Mouse (Mus musculus) thymus, postnatal 4 days (tissue): ENCODE data around the gene Ran.
"Not testable (repeated sequence)": the region's sequence is repeated elsewhere in the genome, so short reads cannot be mapped to it uniquely, and the experiment has no call there.

Experiments
- DNase-seq: peaks from one replicate; pipeline ENCODE4 v3.0.0; 2021

Gene Ran

DNA sequence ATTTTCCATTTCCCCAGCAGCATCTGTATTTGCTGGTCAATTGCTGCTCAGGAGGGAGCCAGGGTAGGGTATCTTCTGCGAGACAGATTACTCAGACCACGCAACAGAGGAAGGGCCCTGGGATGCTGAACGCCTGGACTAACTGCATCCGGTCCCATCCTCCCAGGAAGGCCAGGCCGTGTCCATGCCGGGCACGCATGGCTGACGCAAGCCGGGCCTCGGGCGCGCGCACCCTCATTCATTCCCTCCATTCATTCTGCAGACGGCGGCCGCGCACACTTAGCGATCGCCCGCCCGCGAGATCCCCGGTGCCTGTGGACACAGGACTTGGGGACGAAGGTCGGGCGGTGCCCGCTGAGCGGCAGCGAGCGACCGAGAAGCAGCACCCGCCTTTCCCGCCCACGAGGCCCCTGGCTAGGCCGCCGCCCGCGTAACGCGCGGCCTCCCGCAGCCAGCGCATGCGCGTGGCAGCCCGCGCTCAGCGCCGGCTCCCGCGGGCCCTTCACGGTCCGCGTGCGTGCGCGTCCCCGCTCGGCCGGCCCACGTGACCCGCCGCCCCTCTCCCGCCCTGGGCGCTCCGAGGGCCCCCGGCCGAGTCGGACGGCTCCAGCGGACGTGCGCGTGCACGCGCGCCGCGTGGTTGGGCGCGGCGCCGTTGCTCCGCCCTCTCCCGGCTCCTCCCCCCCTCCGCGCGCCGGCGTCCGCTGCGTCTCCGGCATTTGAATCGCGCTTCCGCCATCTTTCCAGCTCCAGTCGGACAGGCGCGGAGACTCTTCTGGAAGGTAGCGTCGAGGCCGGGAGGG is at the start of gene Ran:
Gene Ran, plus strand, starts transcription at position 573 of the 803 bp plus-strand sequence.
- peak; percentile 97 for DNase-seq

DNA sequence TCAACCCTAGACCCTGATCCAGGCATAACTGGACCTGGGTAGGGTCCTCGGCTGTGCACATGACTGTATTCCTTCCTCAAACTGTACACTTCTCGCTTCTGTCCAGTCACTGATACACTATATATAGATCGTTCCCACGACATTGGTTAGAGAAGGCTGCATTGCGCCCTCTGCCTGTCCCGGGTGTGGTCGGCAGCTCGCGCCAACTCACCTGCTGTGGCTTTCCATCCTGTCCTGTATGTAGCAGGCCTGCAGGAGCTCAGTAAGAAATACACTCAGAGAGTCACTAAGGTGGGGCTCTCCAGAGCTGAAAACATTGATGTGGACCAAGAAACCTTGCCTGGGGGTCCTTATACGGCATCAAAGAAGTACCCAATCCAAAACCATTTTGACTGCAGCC is 49.0 kb upstream of the Ran start:
- DNase-seq: no peak

DNA sequence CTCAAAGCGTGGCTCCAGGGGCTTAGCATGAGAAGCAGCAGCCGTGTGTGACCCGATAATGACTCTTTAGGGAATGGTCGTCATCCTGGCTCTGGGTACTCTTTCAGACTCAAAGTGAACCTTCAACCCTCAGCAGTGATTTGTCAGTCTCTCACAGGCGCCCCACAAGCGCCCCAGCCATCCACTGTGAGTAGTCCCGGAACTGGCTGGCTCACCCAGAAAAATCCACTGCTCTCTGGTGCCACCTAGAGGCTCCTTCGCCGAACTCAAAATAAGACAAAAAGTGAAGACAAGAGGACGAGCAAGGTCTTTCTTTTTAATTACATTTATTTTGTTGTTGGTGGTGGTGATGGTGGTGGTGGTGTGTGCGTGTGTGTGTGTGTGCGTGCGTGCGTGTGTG is 48.6 kb upstream of the Ran start:
- DNase-seq: peak; percentile 79

DNA sequence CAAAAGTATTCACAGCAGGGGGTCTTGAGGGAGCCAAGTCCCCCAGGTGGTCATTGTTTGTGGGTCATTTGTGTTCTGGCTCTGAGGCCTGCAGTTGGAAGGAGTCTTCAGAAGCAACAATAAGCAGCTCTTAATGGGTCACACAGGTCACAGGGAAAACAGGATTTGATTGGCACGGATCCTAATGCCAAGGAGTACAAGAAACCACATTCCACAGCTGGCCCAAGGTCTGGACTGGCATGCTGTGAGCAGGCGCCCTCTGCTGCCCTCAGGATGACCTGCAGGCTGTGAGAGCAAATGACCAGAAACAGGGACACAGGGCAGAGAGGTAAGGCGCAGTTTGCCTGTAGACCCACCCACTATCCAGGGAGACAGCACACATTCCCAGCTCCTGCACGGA is 43.6 kb upstream of the Ran start:
- DNase-seq: peak; percentile 29

DNA sequence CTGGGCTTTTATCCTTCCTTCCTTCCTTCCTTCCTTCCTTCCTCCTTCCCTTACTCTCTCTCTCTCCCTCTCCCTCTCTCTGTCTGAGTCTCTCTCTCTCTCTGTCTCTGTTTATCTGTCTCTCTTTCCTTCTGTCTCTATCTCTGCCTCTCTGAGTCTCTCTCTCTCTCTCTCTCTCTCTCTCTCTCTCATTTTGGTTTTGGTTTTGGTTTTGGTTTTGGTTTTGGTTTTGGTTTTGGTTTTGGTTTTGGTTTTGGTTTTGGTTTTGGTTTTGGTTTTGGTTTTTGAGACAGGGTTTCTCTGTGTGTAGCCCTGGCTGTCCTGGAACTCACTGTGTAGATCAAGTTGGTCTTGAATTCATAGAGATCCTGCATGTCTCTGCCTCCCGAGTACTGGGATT is 42.4 kb upstream of the Ran start:
- not testable (repeated sequence) for DNase-seq

DNA sequence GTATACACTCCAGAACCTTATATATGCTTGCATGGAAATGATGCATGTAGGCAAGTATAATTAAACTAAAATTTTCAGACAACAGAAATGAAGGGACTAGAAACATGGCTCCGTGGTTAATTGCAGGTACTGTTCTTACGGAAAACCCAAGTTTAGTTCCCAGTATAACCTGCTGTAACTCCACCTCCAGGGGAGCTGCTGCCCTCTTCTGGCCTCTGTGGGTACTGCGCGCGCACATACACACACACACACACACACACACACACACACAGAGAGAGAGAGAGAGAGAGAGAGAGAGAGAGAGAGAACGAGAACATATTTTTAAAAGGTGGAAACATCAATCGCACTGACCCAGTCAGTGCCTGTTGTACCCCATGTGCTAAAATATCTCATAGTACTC is 40.9 kb upstream of the Ran start:
- DNase-seq: no peak

DNA sequence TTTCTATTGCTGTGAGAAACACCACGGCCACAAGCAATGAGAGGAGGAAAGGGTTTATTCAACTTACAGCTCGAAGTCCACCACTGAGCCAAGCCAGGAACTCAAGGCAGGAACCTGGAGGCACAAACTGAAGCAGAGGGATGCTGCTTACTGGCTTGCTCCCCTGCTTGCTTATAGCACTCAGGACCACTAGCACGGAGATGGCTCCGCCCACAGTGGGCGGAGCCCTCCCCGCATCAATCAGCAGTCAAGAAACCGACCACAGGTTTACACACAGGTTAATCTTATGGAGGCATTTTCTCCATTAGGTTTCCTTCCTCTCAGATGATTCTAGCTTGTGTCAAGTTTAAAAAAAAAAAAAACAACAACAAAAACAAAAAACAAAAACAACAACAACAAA is 39.0 kb upstream of the Ran start:
- no peak for DNase-seq

DNA sequence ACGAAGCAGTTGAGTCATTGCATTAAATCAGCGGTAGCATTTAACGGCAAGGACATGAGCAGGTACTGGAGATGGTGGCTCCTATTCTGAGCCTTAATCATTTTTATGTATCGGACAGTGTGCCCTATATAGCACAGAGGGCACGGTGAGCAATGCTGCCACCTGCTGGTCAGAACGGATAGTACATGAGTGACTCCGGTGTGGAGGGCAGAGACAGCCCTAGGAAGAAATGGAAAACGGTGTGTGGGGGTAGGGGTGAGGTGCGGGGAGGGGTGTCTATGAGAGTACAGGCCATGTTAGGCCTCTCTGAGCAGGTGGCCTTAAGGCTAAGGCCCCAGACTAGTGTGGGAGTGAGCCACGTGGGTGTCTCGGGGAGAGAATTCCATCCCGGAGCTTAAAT is 38.3 kb upstream of the Ran start:
- peak; percentile 82 for DNase-seq

DNA sequence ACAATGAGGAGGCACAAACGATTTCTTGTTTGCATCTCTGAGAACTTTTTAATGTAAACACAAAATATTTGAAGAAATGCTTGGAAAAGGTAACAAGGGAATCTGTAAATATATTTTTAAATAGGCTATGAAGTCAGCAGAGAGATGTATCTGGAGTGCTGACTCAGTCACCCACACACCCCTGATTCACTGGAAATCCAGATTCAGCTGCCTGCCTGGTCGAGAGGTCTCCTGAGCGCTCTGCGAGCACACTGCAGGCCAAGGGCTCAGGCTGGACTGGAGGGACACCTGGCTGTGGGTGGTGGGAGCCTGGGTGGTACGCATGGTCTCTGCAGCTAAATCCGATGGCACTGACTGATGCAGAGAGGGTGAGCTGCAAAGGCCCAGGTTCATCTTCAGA is 35.3 kb upstream of the Ran start:
- no peak for DNase-seq

DNA sequence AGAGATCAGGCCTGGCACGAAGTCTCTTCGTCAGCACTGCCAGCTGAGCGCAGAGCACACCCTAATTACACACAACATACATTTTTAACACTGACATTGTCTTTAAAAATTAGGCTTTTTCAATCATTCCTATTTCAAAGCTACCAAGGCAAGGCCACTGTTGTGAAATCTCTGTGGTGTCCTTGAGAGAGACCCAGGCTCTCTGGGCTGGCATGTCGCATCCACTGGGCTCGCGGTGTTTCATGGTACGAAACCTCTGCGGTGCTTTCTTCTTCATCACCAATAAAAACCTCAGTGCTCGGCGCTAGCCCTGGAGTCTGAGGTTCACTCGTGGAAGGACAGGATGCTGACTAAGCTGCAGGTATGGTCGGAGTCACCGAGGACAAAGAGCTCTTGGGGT is 33.9 kb upstream of the Ran start:
- DNase-seq: no peak

DNA sequence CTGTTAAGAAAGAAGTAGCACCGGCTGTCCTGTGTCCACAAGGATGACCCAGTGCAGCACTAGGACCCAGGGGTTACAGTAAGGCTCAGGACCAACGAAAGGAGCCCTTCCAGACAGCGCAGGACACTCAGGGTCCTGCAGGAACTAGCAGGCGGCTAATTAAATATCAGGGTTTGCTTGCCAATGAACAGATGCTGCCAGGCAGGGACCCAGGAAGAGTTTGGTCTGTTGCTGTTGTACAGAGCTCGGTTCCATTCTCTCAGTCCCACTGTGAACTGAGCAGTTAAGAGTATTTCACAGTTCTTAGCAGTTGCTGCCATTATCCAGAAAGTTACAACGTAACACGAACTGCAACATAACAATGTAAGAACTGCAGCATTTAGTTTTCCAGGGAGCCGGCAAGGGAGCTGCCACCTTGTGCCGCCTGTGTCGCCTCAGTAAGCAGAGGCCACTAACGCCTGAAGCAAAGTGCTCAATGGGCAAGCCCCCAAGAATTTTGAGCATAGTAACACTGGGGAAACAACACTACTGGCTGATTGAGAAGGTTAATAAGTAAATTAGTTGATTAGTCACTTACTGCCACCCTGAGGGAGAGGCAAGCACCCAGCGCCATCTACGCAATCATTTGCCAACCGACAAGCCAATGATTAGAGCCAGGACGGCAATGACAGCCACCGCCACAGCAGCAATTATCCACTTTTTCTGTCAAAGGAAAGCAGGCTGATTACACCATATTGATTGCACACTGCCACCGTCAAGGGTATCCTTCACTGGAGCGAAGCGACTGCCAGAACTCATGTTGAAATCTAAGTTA is 32.5 kb upstream of the Ran start:
- no peak for DNase-seq

DNA sequence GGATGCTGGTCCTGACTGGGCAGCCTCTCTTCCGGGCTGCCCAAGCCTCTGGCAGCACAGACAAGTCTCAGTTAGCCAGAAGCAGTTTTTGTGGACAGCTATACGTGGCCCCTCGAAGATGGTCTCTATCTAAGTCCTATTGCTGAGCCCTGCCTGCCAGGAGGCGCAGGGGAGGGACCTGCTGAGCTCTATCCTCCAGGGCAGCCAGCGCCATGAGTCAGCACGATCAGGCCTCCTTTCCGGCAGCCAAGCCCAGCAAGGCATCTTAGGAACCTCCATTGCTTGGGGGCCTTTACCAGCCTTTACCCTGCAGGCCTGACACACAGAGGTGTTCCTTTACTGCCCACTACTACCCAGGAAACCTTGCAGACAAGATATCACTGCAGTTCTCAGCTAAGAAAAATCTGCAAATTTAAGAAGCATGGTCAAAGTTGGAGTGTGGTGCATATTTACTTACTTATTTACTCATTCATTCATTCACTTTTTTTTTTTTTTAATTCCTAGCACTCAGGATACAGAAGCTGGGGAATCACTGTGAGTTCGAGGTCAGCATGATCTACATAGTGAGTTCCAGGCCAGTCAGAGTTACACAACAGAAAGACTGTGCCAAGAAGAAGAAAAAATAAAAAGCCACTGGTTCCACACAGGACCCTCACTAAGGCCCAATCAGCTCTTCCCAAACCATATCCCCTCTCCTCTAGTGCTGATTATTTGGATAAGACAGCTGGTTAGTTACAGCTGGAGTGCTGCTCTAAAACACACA is 19.0 kb upstream of the Ran start:
- DNase-seq: no peak

DNA sequence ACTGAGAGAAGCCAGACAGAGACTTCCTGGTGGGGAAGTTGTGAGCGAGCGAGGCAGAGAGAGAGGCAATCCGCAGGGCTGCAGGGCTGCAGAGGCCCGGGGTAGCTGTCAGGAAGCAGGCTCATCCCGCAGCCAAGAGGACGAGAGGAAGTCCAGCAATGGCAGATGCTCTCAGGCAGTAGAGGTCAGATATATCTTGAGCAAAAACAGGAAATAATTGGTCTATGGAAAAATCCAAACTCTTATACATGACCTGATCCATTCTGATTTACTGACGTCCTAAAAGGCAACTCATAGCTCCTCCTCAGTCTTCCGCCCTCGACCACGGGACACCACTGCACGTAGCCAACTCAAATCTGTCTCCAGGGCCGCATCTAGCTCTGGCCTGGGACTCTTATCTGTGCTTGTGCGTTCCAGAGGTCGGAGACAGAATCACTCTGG is 17.3 kb upstream of the Ran start:
- DNase-seq: peak; percentile 21

DNA sequence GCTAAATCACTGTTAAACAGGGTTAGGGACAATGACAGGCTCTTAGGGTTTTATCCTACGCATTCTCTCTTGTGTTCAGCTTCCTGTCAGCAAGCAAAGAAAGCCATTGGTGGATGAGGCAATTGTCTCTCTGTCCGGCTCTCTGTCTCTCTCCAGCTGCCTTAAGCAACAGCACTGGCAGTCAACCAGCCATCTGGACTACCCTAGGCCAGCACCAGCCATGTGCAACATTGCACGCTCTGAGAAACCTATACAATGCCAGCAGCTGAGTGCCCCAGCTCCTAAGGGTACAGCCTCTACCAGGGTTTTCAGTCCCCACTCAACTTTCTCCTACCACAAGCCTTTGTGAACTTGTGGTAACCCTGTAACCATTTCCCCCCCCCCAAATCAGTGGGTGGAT is 14.5 kb upstream of the Ran start:
- DNase-seq: no peak

DNA sequence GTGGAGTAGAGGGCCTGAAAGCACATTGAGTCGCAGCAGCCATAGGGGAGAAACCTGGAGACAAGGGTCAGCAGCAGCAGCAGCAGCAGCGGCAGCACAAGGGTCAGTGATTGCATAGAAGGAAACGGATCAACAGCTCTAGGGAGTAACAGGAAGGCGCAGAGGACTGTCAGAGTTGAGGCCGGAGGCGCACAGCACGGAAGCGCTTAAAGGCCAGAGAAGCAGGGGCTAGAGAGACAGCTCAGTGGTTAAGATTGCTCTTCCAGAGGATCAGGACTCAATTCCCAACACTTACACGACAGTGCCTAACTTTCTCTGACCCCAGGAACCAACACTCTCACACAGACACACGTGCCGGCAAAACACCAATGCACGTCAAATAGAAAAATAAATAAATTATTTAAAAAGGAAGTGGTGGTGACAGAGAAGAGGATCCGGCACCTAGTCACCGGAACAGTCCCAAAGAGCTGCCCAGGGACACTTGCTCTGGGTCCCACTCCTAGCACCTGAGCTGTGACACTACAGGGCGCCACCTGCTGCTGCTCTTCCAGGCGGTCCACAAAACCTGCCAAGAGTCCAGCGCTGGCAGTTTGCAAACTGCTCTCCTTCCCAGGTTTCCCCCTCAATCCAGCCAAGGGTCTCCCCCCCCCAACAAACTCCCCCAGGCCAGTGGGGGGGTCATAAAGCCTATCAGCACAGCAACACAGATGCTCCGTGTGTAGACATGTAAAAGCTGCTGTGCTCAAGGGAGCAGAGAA is 13.7 kb upstream of the Ran start:
- DNase-seq: peak; percentile 42

DNA sequence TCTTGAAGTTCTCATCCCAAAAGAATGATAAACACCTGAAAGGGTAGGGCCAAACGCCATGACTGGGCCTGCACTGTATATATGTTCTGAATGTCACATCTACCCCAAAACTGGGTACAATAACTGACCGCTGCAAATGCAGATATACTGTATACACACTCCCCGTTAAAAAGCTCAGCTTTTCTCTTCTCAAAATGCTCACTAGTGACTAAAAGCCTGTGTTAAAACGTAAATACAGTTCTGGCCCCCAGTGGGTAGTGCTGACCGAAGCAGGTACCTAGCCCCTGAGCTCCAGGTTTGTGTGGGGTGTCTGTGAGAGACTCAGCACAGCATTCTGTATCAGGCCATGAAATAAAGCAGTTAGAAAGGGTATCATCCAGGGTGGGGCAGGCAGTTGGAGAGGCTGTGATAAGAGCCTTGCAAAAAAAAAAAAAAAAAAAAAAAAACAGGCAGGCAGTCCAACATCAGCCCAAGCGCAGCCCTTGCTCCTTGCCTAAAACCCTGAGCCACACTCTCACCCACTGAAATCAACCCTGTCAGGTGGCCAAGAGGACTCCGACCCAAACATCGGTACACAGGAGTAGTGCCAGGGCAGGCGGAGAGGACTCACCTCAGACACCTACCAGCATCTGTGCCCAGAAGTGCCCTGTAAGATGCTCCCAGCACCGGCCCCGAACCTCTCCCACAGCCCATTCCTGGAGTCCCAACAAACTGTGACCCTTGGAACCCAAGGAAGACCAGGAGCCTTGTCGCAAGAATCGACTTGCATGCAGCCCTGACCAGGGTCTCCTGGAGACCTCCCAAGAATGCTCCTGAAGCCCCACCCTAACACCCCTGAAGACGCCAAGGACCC is 12.5 kb upstream of the Ran start:
- peak; percentile 26 for DNase-seq

DNA sequence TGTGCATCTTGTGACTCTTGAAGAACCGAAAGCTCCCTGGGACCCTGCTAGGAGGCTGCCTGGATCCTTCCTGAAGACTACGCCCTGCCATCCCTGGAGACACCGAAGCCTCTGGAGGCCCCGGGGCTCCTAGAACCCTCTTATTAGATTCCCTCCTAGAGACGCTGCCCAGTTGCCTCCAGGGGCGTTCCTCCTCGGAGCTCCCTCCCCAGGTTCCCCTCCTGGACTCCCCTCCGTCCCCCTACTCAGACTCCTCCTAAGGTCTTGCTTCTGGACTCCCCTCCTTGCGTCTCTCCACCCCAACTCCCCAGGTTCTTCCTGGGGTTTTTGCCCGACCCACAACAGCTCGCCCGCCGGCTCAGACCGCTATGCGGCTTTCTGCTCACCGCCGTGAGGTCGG is 11.9 kb upstream of the Ran start:
- no peak for DNase-seq

DNA sequence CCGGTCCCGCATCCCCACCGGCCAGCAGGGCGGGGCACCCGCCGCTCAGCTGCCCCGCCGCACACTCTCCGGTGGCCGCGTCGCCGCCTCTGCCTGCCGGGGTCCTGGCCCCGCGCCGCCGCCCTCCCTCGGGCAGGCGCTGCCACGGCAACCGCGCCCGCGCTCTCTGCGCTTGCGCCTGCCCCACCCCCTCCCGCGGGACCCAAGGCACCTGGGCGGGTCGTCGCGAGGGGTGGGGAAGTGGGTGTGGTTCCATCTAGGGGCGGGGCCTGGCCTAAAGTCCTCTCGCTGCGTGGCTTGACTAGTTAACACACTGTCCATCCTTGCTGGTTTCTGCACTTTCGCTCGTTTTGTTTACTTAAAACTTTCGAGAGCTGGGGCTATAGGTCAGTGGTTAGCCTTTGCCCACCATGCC is 11.4 kb upstream of the Ran start, which contains the start of gene Stx2:
Gene Stx2, minus strand, starts transcription at position 163 of the 415 bp plus-strand sequence.
- DNase-seq: peak; percentile 97

DNA sequence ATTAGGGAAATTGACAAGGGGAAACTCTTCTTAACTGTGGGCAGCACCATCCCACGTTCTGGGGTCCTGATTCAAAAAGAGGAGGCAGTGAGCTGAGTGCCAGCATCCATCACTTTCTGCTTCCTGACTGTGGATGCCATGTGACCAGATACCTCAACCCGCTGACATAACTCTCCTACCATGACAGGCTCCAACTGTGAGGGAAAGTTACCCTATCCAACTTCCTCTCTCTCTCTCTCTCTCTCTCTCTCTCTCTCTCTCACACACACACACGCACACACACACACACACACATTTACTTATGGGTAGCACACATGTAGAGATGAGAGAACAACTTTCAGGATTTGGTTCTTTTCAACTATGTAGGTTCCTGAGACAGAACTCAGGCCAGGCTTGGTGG is 10.3 kb upstream of the Ran start:
- DNase-seq: no peak

DNA sequence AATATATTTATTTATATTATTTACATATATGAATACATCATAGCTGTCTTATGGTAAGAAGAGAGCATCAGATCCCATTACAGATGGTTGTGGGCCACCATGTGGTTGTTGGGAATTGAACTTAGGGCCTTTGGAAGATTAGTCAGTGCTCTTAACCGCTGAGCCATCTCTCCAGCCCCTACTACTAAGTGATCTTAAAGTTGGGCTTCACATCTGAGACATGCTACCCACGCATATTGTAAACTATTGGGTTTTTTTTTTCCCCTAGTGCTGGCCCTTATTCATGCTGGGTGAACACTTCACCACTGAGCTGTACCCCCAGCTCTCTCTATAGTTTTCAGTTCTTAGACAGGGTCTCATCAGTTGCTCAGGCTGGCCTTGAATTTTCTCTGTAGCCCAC is 8.9 kb upstream of the Ran start:
- DNase-seq: no peak

DNA sequence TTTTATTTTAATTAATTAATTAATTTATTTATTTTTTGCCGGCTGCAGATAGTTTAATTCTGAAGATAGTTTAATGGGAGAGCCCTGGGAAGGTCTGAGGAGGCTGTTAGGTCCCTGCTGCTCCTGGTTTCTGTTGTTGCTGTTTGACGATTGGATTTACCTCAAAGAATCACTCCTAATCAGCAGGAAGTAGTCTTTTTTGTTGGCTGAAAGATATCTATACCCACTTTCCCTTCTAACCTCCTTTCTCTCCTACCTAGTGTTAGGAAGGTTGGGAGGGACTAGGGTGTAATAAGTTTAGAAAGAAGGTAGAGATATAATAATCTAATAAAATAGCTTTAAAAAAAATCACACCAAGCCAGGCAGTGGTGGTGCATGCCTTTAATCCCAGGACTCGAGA is 4.8 kb upstream of the Ran start:
- DNase-seq: no peak

DNA sequence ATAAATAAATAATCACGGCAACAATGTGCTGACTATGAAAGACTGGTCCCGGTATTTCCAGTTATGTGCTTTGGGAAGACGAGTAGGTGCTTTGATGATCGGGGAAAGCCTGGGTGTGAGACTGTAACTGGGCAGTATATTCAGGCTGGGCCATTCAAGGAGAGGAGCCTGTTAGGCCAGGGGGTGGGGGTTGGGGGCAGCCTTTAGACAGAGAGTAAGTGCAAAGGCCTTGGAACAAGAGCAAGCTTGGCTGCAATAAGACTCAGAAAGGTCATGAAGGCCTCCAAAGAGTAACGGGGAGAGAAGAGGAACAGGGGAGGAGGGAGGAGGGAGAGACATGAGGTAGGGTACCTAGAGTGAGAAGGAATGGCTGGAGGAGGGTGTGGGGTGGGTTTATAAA is 4.3 kb upstream of the Ran start:
- DNase-seq: no peak
